Mouse (Mus musculus) lung, adult 2 months (tissue): ENCODE data around the gene AC131692.1. TPM values are rescaled to one million over a fixed set of nuclear protein-coding genes. Genes with fewer than 3 reads are reported as not detected.

Experiments
- DNase-seq: peaks from one replicate; pipeline ENCODE4 v3.0.0; 2022
- H3K4me1 ChIP-seq: fragments of 200-500 bp; 2 replicates; pipeline ENCODE4 v1.6.1; 2011; ENCODE audit warnings: low read length; ENCODE audit not compliant: control insufficient read depth, insufficient read depth
- H3K4me3 ChIP-seq: fragments of 200-500 bp; replicated peaks from 2 replicates; pipeline ENCODE3; 2011; ENCODE audit warnings: low read depth, mild to moderate bottlenecking, control low read depth, low read length; ENCODE audit errors: extremely low read depth
- CTCF ChIP-seq: fragments of 200-500 bp; IDR thresholded peaks from 2 replicates; pipeline ENCODE4 v1.5.1; 2011; ENCODE audit warnings: mild to moderate bottlenecking, low read length, control low read depth; ENCODE audit not compliant: insufficient read depth
- POLR2A ChIP-seq: fragments of 200-500 bp; IDR thresholded peaks from 2 replicates; pipeline ENCODE4 v1.6.1; 2011; ENCODE audit warnings: low read depth, mild to moderate bottlenecking, control low read depth, low read length, borderline replicate concordance; ENCODE audit errors: extremely low read depth
- WGBS: fragments of 180-500 bp; shearing (Covaris S2); methylation state at CpG from one replicate; pipeline ENCODE4 v1.1.7; 2018; 5-methylcytosine and 5-hydroxymethylcytosine counted together
- polyA plus RNA-seq: library from polyadenylated mRNA; depleted of rRNA; stranded (reverse); fragments of >200 nt; gene quantifications from 2 replicates; pipeline ENCODE4 v1.2.3, GENCODE M21; 2012

The AC131692.1 gene
- polyA plus RNA-seq, 1 experiment = not detected

DNA sequence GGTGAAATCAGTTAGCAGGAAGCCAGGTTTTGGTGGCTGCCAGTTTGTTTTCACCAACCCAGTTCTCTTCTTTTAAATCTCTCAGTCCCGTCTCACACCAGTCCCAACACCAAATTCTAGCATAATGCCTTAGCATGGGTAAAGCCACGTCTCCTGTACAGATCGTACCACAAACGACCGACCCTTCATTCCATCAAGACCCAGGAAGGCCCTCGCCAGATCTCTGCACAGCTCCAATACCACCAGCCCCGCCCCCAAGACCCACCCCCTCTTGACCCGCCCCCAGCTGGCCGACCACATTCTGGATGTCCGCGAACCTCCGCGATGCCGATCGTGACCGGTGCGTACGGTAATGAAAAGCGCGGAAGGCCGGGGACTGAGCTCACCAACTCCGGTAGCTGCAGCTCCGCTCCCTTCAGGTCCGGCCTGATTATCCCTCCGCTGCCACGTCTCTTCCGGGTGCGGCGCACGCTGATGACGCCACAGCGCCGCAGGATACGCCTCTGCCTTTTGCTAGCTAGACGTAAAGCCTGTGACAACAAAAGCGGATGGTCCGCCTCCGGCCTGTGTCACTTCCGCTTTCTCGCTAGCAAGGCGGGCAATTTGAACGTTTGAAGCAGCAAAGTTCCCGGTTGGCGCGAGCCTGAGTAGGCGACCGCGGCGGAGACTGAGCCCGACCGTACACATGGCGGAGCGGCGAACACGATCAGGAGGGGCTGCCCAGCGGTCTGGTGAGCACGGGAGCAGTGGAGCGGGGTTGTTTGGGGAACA lies 9.6 kb upstream of the AC131692.1 start, which contains the start of the genes Zfpl1 and Cdca5:
Gene Zfpl1, minus strand, starts transcription at position 479 of the 771 bp plus-strand sequence.
Gene Cdca5, plus strand, starts transcription at position 506 of the 771 bp plus-strand sequence.
- peak; percentile 96 for DNase-seq
- WGBS = under 1% methylated on average over 58 of the region's 58 CpGs
- Histone ChIP-seq H3K4me3 (peak within 1 kb of the TSS; percentile 94), H3K4me1 (peaks cover 7% of the 10 kb centered on the region)
- TF ChIP-seq POLR2A (peak; percentile 76; the same call in 1 of the 2 replicates), CTCF (no peak)

- peak overlapping the region; percentile 43 for H3K4me3 ChIP-seq
- peak; percentile 23 for DNase-seq
- H3K4me1 ChIP-seq = peaks cover 7% of the 10 kb centered on the region
- under 1% methylated on average over 17 of the region's 17 CpGs for WGBS
- TF ChIP-seq CTCF (no peak), POLR2A (no peak)
These were observed 8.8 kb upstream of the AC131692.1 start for GRCm38 (mm10) chr19:6085417-6085879.

GRCm38 (mm10) chr19:6088841-6089240 lies 5.4 kb upstream of the AC131692.1 start:
- Histone ChIP-seq H3K4me1 (peaks cover 4% of the 10 kb centered on the region), H3K4me3 (no peak overlapping the region)
- DNase-seq = no peak
- TF ChIP-seq POLR2A (no peak), CTCF (no peak)
- 94% methylated on average over 13 of the region's 13 CpGs for WGBS

DNA sequence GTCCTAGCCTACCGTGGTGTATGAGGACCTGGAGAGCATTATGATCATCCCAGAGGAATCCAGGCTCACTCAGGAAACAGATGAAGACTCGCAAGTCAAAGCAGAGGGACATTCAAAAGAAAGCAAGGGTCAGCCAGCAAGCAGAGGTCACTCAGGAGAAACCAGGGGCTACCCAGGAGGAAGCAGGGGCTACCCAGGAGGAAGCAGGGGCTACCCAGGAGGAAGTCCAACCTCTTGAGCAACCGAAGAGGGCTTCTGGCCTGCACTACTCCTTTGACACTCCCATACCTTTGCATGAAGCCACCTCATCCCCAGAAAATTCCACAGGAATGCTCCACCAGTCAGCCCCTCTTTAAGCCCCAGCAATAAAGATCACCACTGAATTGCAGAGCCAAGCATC lies 3.6 kb downstream of the AC131692.1 start:
- Histone ChIP-seq H3K4me1 (no peaks in the 10 kb centered on the region), H3K4me3 (no peak overlapping the region)
- 77% methylated on average over 3 of the region's 3 CpGs for WGBS
- DNase-seq = no peak
- TF ChIP-seq CTCF = no peak
- no peak for TF ChIP-seq POLR2A

GRCm38 (mm10) chr19:6101186-6101585 lies 7.0 kb downstream of the AC131692.1 start:
- WGBS = 55% methylated on average over 6 of the region's 6 CpGs
- Histone ChIP-seq H3K4me3 (no peak overlapping the region), H3K4me1 (no peaks in the 10 kb centered on the region)
- TF ChIP-seq POLR2A = no peak
- no peak for TF ChIP-seq CTCF
- no peak for DNase-seq

- TF ChIP-seq POLR2A = no peak
- no peak for TF ChIP-seq CTCF
- H3K4me3 ChIP-seq = no peak overlapping the region
- 76% methylated on average over 6 of the region's 6 CpGs for WGBS
- H3K4me1 ChIP-seq = no peaks in the 10 kb centered on the region
- DNase-seq = no peak
These were observed 8.1 kb downstream of the AC131692.1 start for GRCm38 (mm10) chr19:6102169-6102853.

GRCm38 (mm10) chr19:6104476-6104875 lies 10.3 kb downstream of the AC131692.1 start:
- no peaks in the 10 kb centered on the region for H3K4me1 ChIP-seq
- 75% methylated on average over 4 of the region's 4 CpGs for WGBS
- TF ChIP-seq POLR2A = no peak
- TF ChIP-seq CTCF = no peak
- DNase-seq = no peak
- no peak overlapping the region for H3K4me3 ChIP-seq

DNA sequence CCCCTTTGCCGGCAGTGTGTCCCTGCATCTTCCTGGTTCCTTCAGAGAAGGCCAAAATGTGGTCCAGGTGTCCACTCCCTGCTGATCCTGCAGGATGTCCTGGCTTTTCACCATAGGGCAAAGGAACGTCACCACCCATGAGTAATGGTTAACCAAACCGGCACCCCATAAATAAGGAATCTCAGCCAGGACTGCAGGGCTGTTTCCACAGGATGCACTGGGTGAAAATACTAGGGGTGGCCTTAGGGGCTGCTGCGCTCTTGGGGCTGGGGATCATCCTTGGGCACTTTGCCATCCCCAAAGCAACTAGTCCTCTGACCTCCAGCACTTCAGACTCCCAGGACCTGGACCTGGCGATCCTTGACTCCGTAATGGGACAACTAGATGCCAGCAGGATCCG lies 11.4 kb downstream of the AC131692.1 start, which contains the start of gene Naaladl1:
Gene Naaladl1, plus strand, starts transcription at position 197 of the 400 bp plus-strand sequence.
- H3K4me1 ChIP-seq = no peaks in the 10 kb centered on the region
- no peak within 1 kb of the TSS for H3K4me3 ChIP-seq
- no peak for DNase-seq
- WGBS = 87% methylated on average over 7 of the region's 7 CpGs
- no peak for TF ChIP-seq POLR2A
- TF ChIP-seq CTCF = no peak

DNA sequence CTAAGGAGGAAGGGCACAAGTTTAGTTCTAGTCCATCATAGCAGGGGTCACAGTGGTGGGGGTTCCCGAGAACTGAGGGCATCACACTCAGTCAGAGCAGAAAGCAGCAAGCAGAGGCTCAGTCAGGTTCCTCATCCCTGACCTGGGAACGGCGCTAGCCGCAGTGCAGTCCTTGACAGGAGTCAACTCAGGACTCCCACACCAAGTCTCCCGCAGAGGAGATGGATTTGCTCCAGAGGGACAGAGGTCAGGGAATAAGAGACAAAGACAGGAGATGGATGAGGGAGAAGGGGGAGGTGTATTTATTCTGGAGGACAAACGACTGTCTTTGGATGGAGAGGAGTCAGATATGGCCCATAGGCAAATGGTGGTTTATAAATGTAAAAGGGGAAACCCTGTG lies 18.9 kb downstream of the AC131692.1 start:
- DNase-seq = no peak
- TF ChIP-seq POLR2A (no peak), CTCF (no peak)
- WGBS = 45% methylated on average over 6 of the region's 6 CpGs

More for the DNA sequence above, 18.9 kb downstream of the AC131692.1 start:
- Histone ChIP-seq H3K4me3 (no peak overlapping the region), H3K4me1 (no peaks in the 10 kb centered on the region)
